Mouse (Mus musculus) lung, postnatal 25 days (tissue): Measurements from ENCODE around the gene Khdrbs1.
A peak's percentile ranks its signal among the peaks of the same experiment; 100 is the strongest.

Experiments
- DNase-seq: peaks from one replicate; pipeline ENCODE4 v3.0.0; 2022; ENCODE audit warnings: low spot score

The Khdrbs1 gene

GRCm38 (mm10) chr4:129672878-129673449 lies 69.1 kb downstream of the Khdrbs1 start:
- DNase-seq: no peak

- peak; percentile 90 for DNase-seq
These were observed 69.8 kb downstream of the Khdrbs1 start, which contains the start of gene Kpna6 for GRCm38 (mm10) chr4:129672083-129672877. Gene Kpna6, minus strand, starts transcription at chr4:129672767.

- peak; percentile 50 for DNase-seq
These were observed 70.5 kb downstream of the Khdrbs1 start for GRCm38 (mm10) chr4:129671491-129672082.

- no peak for DNase-seq
These were observed 79.8 kb downstream of the Khdrbs1 start for GRCm38 (mm10) chr4:129662255-129662813.

GRCm38 (mm10) chr4:129661584-129661983 lies 80.5 kb downstream of the Khdrbs1 start:
- DNase-seq: no peak

GRCm38 (mm10) chr4:129654770-129655169 lies 87.3 kb downstream of the Khdrbs1 start:
- DNase-seq: no peak
